Mouse (Mus musculus): ENCODE results near the gene Fos. TPM values are rescaled to one million over a fixed set of nuclear protein-coding genes. Genes with fewer than 3 reads are reported as not detected.
A peak's percentile ranks its signal among the peaks of the same experiment; 100 is the strongest.

The Fos gene
- total RNA-seq, 2 experiments from 2014 or later = 31.1 to 40.8 TPM

GRCm38 (mm10) chr12:85479190-85479589 lies 5.5 kb downstream of the Fos start:
- no peak for DNase-seq (ENCODE audit: low spot score in 2 of 2)
- intact Hi-C loops (cut with DNase I) = no loop called here

- intact Hi-C loops (cut with DNase I) = no loop called here
- no peak for DNase-seq (ENCODE audit: low spot score in 2 of 2)
Observed at GRCm38 (mm10) chr12:85483155-85483554, 9.5 kb downstream of the Fos start.

- DNase-seq (ENCODE audit: low spot score in 2 of 2) = no peak
- intact Hi-C loops (cut with DNase I) = loop anchor here (5.0 kb wide), 1 partner anchor 47 kb away; no protein-coding TSS in a partner anchor
Observed at GRCm38 (mm10) chr12:85484655-85485054, 11.0 kb downstream of the Fos start.

DNA sequence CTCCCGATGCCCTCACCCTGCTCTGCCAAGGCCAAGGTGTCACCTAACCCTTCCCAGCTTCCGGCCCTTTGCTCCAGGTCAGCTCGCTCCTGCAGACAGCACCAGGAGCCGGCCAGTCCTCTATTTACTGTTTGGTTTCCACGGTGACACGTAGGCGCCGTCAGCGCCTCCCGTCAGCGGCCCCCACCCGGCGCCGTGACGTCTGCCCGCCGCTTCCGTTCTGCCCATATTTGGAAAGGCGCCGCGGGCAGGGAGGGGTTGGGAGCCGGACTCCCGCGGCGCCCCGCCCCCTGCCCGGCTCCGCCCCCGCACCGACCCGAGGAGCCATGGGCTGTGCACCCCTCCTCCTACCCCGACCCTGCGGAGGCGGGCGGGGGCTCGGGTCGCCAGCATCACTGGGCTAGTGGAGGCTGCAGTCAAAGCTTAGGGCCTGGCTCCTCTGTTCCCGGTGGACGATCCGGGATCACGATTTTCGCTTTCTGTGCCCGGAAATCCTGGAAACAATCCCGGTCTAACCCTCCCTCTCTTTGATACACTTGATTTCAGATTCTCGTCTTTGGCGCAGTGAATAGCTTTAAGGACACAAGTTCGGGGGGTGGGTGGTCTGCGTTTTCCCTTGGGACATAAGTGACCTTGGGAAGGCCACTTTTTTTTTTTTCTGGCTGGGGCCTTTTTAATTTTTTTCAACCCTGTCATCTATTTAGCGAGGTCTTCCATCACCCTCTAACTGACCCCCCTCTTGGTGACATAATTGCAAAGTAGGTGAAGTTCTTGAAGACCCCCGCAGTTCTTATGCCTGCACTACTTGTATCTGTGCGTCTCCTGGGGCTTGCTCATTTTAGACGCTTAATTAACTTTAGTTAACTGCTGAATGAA lies 12.4 kb downstream of the Fos start:
- DNase-seq (ENCODE audit: low spot score in 2 of 2) = peak; percentile 94
- intact Hi-C loops (cut with DNase I) = loop anchor here (1.0 to 5.0 kb wide), 4 partner anchors 31 to 139 kb away; partner anchors contain the start of gene Tmed10

- DNase-seq (ENCODE audit: low spot score in 2 of 2) = peak in 1 of 2 experiments; percentile 20
- intact Hi-C loops (cut with DNase I) = loop anchor here (1.0 to 5.0 kb wide), 4 partner anchors 31 to 140 kb away; partner anchors contain the start of gene Tmed10
Observed at GRCm38 (mm10) chr12:85486766-85487069, 13.0 kb downstream of the Fos start.

DNA sequence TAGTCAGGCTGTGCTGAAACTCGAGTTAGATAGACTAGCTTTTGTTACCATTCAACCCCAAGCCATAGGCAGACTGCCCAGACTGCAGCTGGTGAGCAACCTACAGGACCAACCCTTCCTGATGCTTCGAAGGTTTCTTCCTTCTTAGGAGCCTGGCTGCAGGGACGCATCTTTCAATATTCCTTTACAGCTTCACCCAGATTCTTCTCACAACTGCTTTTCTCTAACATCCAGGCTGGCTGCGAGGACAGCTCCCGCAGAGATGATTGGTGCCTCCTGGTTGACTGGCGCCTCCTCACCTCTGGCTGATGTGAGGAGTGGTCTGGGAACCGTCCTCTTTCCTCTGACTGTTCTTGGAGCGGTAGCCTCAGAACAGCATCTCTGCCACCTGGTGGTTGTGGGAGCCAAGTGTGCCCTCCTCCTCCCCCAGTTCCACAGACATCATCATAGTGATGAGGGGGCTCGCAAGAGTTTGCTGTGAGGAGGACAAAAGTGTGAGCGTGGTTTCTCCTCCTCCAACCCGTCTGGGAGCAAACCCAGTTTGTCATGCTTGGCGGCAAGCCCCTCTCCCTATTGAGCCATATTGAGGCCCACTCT lies 14.0 kb downstream of the Fos start:
- DNase-seq (ENCODE audit: low spot score in 2 of 2) = peak; percentile 78 to 79
- intact Hi-C loops (cut with DNase I) = loop anchor here (2.0 to 5.0 kb wide), 3 partner anchors 50 to 141 kb away; partner anchors contain the start of gene Tmed10

DNA sequence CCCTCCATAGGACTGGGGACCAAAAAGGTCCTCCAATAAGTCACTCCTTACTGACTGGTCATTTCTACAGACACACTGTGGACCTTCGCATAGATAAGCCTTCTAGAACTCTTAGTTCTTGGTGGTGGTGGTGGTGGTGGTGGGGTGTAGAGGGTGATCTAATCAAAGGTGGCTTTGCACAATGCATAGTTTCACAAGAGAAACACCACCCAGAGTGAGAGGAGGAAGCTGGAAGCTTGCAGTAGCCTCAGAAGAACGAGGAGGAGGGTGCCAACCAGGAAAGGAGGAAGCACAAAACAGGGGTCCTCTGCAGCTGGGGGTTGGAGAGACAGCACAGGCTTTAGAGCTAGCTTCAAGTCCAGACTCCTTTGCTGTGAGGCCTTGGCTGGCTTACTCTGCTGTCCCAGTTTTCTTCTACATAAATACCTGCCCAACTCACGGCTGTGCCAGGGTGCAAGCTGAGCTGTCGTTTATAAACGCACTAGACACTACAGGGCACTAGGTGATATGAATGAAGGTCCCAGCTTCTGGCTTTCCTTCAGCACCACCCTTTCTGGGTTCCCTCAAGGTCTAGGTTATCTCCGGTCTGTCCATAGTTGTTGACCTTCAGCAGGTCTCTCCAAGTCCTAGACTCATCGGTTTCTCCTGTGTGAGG lies 15.7 kb downstream of the Fos start:
- intact Hi-C loops (cut with DNase I) = loop anchor here (5.0 kb wide), 1 partner anchor 52 kb away; no protein-coding TSS in a partner anchor

GRCm38 (mm10) chr12:85490096-85490820 lies 16.6 kb downstream of the Fos start:
- intact Hi-C loops (cut with DNase I) = no loop called here

More for the DNA sequence above, 15.7 kb downstream of the Fos start:
- no peak for DNase-seq (ENCODE audit: low spot score in 2 of 2)

GRCm38 (mm10) chr12:85490991-85491390 lies 17.3 kb downstream of the Fos start:
- DNase-seq (ENCODE audit: low spot score in 2 of 2) = no peak
- intact Hi-C loops (cut with DNase I) = no loop called here

More at GRCm38 (mm10) chr12:85490096-85490820, 16.6 kb downstream of the Fos start:
- DNase-seq (ENCODE audit: low spot score in 2 of 2) = no peak

GRCm38 (mm10) chr12:85492084-85492645 lies 18.5 kb downstream of the Fos start:
- peak; percentile 72 to 74 for DNase-seq (ENCODE audit: low spot score in 2 of 2)
- intact Hi-C loops (cut with DNase I) = loop anchor here (2.0 kb wide), 1 partner anchor 151 kb away; no protein-coding TSS in a partner anchor

DNA sequence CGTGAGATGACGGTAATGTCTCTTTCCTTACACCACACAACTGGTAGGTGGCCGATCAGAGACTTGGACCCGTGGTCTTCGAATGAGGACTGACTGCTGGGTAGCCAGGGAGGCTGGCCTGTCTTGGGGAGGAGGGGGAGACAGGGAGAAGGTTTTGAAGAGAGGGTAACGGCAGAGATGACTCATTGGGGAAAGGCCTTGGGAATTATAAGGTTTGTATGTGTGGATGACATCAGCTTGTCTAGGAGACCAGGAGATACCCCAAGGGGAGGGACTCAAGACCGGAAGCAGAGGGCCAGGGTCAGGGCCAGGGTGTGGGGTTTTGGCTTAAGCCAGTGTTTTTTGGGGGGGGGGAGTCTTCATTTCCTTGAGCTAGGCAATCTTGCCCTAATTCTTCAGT lies 22.6 kb downstream of the Fos start:
- intact Hi-C loops (cut with DNase I) = loop anchor here (2.0 kb wide), 1 partner anchor 166 kb away; no protein-coding TSS in a partner anchor
- no peak for DNase-seq (ENCODE audit: low spot score in 2 of 2)

GRCm38 (mm10) chr12:85496755-85497154 lies 23.1 kb downstream of the Fos start:
- DNase-seq (ENCODE audit: low spot score in 2 of 2) = peak; percentile 69 to 85
- intact Hi-C loops (cut with DNase I) = loop anchor here (2.0 kb wide), 1 partner anchor 166 kb away; no protein-coding TSS in a partner anchor

GRCm38 (mm10) chr12:85497310-85498135 lies 23.8 kb downstream of the Fos start:
- no peak for DNase-seq (ENCODE audit: low spot score in 2 of 2)
- intact Hi-C loops (cut with DNase I) = loop anchor here (2.0 kb wide), 1 partner anchor 165 kb away; no protein-coding TSS in a partner anchor

- intact Hi-C loops (cut with DNase I) = no loop called here
- DNase-seq (ENCODE audit: low spot score in 2 of 2) = no peak
Observed at GRCm38 (mm10) chr12:85499001-85499400, 25.3 kb downstream of the Fos start.

DNA sequence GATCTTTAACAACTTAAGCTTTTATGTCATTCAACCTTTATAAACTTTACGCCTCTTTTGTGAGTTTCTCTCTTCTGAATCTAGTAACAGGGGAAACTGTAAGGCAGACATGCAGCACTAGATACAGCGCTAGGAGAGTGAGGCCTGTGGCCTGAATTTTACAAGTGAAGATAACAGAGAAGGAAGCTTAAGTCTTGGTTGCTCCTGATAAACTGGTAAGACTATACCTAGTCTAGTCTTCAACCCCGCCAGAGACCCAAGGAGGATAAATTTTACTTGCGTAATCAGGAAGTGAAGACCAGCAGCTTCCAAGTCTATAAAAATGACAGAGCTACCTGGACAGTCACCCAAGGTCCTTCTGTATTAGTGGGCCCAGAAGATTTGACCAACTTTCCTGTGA lies 29.0 kb downstream of the Fos start:
- intact Hi-C loops (cut with DNase I) = no loop called here
- DNase-seq (ENCODE audit: low spot score in 2 of 2) = no peak

- intact Hi-C loops (cut with DNase I) = no loop called here
- DNase-seq (ENCODE audit: low spot score in 2 of 2) = no peak
Observed at GRCm38 (mm10) chr12:85508235-85508634, 34.5 kb downstream of the Fos start.

DNA sequence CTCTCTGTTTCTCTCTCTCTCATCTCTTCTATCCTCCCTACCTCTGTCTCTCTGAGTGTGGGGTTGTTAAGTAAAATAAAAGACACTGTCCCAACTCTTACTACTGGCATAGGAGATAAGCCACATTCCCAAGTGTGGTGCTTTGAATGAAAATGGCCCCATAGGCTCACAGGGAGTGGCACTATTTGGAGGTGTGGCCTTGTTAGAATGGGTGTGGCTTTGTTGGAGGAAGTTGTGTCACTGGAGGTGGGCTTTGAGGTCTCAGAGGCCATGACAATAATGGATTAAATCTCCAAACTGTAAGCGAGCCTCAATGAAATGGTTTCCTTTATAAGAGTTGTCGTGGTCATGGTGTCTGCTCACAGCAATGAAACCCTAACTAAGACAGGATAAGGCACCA lies 36.3 kb downstream of the Fos start:
- intact Hi-C loops (cut with DNase I) = no loop called here
- no peak for DNase-seq (ENCODE audit: low spot score in 2 of 2)

All from left cerebral cortex, postnatal 14 days (tissue).